Mouse (Mus musculus) embryonic fibroblast, embryonic 13.5 days (primary cell): ENCODE measurements around the gene 9230112D13Rik.

Experiments used
- CTCF ChIP-seq: IDR thresholded peaks from 2 replicates; pipeline ENCODE4 v1.5.1; 2011; ENCODE audit warnings: mild to moderate bottlenecking, control low read depth, low read length, moderate library complexity, borderline replicate concordance; ENCODE audit not compliant: insufficient read depth
- POLR2A ChIP-seq: IDR thresholded peaks from 2 replicates; pipeline ENCODE4 v1.6.1; 2011; ENCODE audit warnings: low read depth, mild to moderate bottlenecking, control low read depth, low read length, moderate library complexity

DNA sequence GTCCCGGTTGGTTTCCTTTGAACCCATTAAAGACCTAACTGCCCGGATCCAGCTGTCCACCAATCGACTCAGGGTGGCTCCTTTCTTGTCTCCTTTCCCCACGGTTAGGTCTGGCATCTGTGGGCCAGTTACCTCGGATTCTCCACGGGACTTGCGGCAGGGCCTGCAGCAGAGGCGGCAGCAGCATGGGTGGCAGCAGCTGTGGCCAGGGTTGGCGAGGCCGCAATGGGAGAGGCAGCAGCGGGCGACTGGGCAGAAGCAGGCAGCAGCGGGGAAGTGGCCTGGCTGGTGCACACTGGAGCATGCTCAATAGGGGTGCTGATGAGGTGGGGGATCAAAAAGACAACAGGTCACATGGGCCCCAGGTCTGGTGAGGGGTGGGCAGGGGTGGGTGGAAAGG lies 32.6 kb upstream of the 9230112D13Rik start:
- TF ChIP-seq POLR2A = no peak
- no peak for TF ChIP-seq CTCF
